Mouse (Mus musculus) C2C12 (cell line): Measurements from ENCODE around the gene Ddx52. TPM values are rescaled to one million over a fixed set of nuclear protein-coding genes. Genes with fewer than 3 reads are reported as not detected.

ENCODE experiments used
- H3K27me3 ChIP-seq: one replicate; pipeline ENCODE4 v1.6.1; 2011; ENCODE audit not compliant: control insufficient read depth, insufficient read depth, insufficient read length
- H3K36me3 ChIP-seq: one replicate; pipeline ENCODE4 v1.6.1; 2011; ENCODE audit not compliant: control insufficient read depth, insufficient read depth
- H3K4me3 ChIP-seq: one replicate; pipeline ENCODE4 v1.5.1; 2011; ENCODE audit warnings: mild to moderate bottlenecking, control low read depth; ENCODE audit not compliant: poor library complexity, insufficient read depth, severe bottlenecking
- H3K79me2 ChIP-seq: one replicate; pipeline ENCODE4 v1.6.1; 2011; ENCODE audit not compliant: control insufficient read depth, insufficient read depth
- H3K79me3 ChIP-seq: one replicate; pipeline ENCODE4 v1.6.1; 2011; ENCODE audit warnings: low read depth, control low read depth
- H3ac ChIP-seq: one replicate; pipeline ENCODE3; 2011; ENCODE audit warnings: low read depth; ENCODE audit not compliant: control insufficient read depth, insufficient read length
- CEBPB ChIP-seq: IDR thresholded peaks from one replicate; pipeline ENCODE4 v1.6.1; 2011; ENCODE audit warnings: low read depth, mild to moderate bottlenecking, control low read depth, moderate library complexity
- CTCF ChIP-seq: IDR thresholded peaks from one replicate; pipeline ENCODE4 v1.5.1; 2011; ENCODE audit not compliant: control insufficient read depth, insufficient read depth, insufficient read length
- FOSL1 ChIP-seq: IDR thresholded peaks from one replicate; pipeline ENCODE4 v1.8.0; 2011; ENCODE audit warnings: mild to moderate bottlenecking, low read length; ENCODE audit not compliant: poor library complexity, insufficient read depth, severe bottlenecking
- MAX ChIP-seq: IDR thresholded peaks from one replicate; pipeline ENCODE4 v1.6.1; 2011; ENCODE audit warnings: mild to moderate bottlenecking, control low read depth
- MYOD1 ChIP-seq: IDR thresholded peaks from one replicate; pipeline ENCODE4 v1.6.1; 2011; ENCODE audit warnings: low read depth; ENCODE audit not compliant: control insufficient read depth, insufficient read length
- MYOG ChIP-seq: IDR thresholded peaks from one replicate; pipeline ENCODE4 v1.6.1; 2011; ENCODE audit not compliant: control insufficient read depth, insufficient read length; ENCODE audit errors: extremely low read depth
- USF1 ChIP-seq: IDR thresholded peaks from one replicate; pipeline ENCODE4 v1.6.1; 2011; ENCODE audit warnings: low read depth, mild to moderate bottlenecking, control low read depth, moderate library complexity
- polyA plus RNA-seq: library from polyadenylated mRNA; unstranded; fragments of >200 nt; fragmentation: generic; extraction: Trizol; gene quantifications from one replicate; pipeline ENCODE4 v1.2.1, GENCODE M21; 2012; ENCODE audit warnings: missing spikeins

The Ddx52 gene
- polyA plus RNA-seq, 1 experiment: 12.0 TPM

- Histone ChIP-seq H3K4me3 (no peak overlapping the region), H3K27me3 (peaks cover 37% of the 10 kb centered on the region), H3K36me3 (no peaks in the 10 kb centered on the region), H3K79me3 (no peaks in the 10 kb centered on the region), H3ac (no peak overlapping the region), H3K79me2 (no peaks in the 10 kb centered on the region)
- TF ChIP-seq CEBPB (no peak), FOSL1 (no peak), MYOD1 (no peak), CTCF (no peak), MAX (no peak), MYOG (no peak), USF1 (no peak)
These were observed 36.1 kb upstream of the Ddx52 start for GRCm38 (mm10) chr11:83905756-83906155.

GRCm38 (mm10) chr11:83908376-83908775 lies 33.5 kb upstream of the Ddx52 start:
- TF ChIP-seq MYOG: no peak
- no peak for TF ChIP-seq FOSL1
- TF ChIP-seq MAX: no peak
- TF ChIP-seq USF1: no peak
- no peak for TF ChIP-seq MYOD1
- TF ChIP-seq CEBPB: no peak
- no peak for TF ChIP-seq CTCF
- Histone ChIP-seq H3K79me2 (no peaks in the 10 kb centered on the region), H3K79me3 (no peaks in the 10 kb centered on the region), H3ac (no peak overlapping the region), H3K36me3 (no peaks in the 10 kb centered on the region), H3K4me3 (no peak overlapping the region), H3K27me3 (peaks cover 39% of the 10 kb centered on the region)

- Histone ChIP-seq H3K36me3 (no peaks in the 10 kb centered on the region), H3ac (no peak overlapping the region), H3K27me3 (peaks cover 31% of the 10 kb centered on the region), H3K79me2 (no peaks in the 10 kb centered on the region), H3K79me3 (no peaks in the 10 kb centered on the region), H3K4me3 (no peak overlapping the region)
- peak; percentile 52 for TF ChIP-seq CEBPB
- TF ChIP-seq MYOG: no peak
These were observed 28.0 kb upstream of the Ddx52 start for GRCm38 (mm10) chr11:83913824-83914311.

DNA sequence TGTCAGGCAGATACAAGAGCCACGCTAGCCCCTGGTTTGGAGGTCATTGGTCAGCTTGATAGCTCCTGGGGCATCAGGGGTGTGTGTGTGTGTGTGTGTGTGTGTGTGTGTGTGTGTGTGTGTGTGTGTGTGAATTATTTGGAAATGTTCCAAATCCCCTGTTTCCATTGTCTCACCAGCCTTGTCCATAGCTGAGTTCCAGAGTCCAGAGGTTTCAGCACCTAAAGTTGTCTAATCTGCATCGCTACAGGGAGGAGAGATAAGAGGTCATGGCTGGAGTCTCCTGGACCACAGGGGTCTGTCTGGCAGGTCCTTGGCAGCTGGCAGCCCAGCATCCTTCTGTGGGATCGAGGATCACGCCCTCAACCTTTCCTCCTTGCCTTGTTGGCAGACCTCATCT lies 27.4 kb upstream of the Ddx52 start:
- H3K27me3 ChIP-seq: peaks cover 37% of the 10 kb centered on the region
- no peaks in the 10 kb centered on the region for H3K36me3 ChIP-seq
- H3ac ChIP-seq: no peak overlapping the region
- no peaks in the 10 kb centered on the region for H3K79me2 ChIP-seq
- H3K79me3 ChIP-seq: no peaks in the 10 kb centered on the region
- no peak for TF ChIP-seq CTCF
- TF ChIP-seq USF1: no peak
- no peak for TF ChIP-seq MYOD1
- no peak for TF ChIP-seq CEBPB
- no peak overlapping the region for H3K4me3 ChIP-seq

GRCm38 (mm10) chr11:83922600-83922999 lies 19.3 kb upstream of the Ddx52 start:
- H3K27me3 ChIP-seq: peaks cover 35% of the 10 kb centered on the region
- no peak overlapping the region for H3ac ChIP-seq
- no peaks in the 10 kb centered on the region for H3K36me3 ChIP-seq
- no peaks in the 10 kb centered on the region for H3K79me2 ChIP-seq
- H3K4me3 ChIP-seq: no peak overlapping the region
- H3K79me3 ChIP-seq: no peaks in the 10 kb centered on the region
- TF ChIP-seq MYOD1: no peak
- TF ChIP-seq MYOG: no peak
- no peak for TF ChIP-seq USF1
- no peak for TF ChIP-seq FOSL1
- TF ChIP-seq CTCF: no peak
- TF ChIP-seq CEBPB: no peak
- TF ChIP-seq MAX: no peak

DNA sequence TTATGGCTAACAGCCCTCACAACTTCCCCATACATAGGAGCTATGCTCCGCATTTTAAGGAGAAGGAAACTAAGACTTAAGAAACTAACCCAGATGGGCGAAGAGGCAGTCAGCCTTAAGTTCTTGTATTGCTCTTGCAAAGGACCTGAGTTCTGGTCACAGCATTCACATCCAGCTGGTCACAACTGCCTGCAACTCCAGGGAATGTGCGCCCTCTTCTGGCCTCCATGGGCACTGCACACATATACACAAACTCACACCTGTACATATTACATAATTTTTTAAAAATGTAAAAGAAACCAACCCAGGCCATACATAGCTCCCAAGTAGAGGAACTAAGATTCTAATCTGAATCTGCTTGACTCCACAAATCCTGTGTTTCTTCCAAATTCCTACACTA lies 14.8 kb upstream of the Ddx52 start:
- Histone ChIP-seq H3K79me2 (no peaks in the 10 kb centered on the region), H3K36me3 (no peaks in the 10 kb centered on the region), H3K27me3 (peaks cover 38% of the 10 kb centered on the region), H3ac (no peak overlapping the region), H3K4me3 (no peak overlapping the region), H3K79me3 (no peaks in the 10 kb centered on the region)
- no peak for TF ChIP-seq USF1
- no peak for TF ChIP-seq MYOD1
- TF ChIP-seq FOSL1: no peak
- TF ChIP-seq CTCF: no peak
- no peak for TF ChIP-seq MAX
- TF ChIP-seq MYOG: no peak
- TF ChIP-seq CEBPB: no peak
